Comparison of ENCODE assay signal across 22 mouse cellular contexts in genomic region chr3:63904157-63904556, GRCm38 (mm10). TPM values are rescaled to one million over a fixed set of nuclear protein-coding genes. Genes with fewer than 3 reads are reported as not detected.
DNase-seq lines count a peak whose midpoint lies in the region; ATAC-seq and TF ChIP-seq lines count a peak whose summit lies in the region.
"Had no signal": no experiment of that assay in that cellular context is flagged by ENCODE, and none has a peak within 500 bp of the region (broad histone marks: within the 10 kb centered on the region; RNA-seq: fewer than 3 reads in every experiment).

No protein-coding gene starts in this region.

- no peak for TF ChIP-seq CTCF in kidney, adult 2 months (conservative IDR thresholded peaks at IDR 0.05; ENCODE audit: insufficient read depth, insufficient read length, low read depth, low read length)
- TF ChIP-seq CTCF in Patski (IDR thresholded peaks at IDR 0.05), result no peak

- CTCF ChIA-PET in Patski (lab: Charles Lee), result interaction anchor here (0.7 to 2.0 kb wide), 3 partner anchors 14 to 29 kb away, joined by 3 to 8 read pairs (median 3); no protein-coding TSS in a partner anchor

- no peak overlapping the region for H3K4me3 ChIP-seq in forebrain, embryonic 10.5 days
- no peak overlapping the region for H3K4me3 ChIP-seq in forebrain, embryonic 13.5 days
- H3K4me3 ChIP-seq in kidney, adult 2 months (ENCODE audit: insufficient read depth, low read depth, low read length), result no peak overlapping the region
- H3K4me3 ChIP-seq in kidney, embryonic 16.5 days (ENCODE audit: low read length), result no peak overlapping the region
- H3K4me3 ChIP-seq: embryonic facial prominence, embryonic 12.5 days; forebrain, embryonic 12.5 days; gastrocnemius, adult 2 months; heart, embryonic 12.5 days; hindbrain, embryonic 10.5 days had no signal

- no peaks in the 10 kb centered on the region for H3K9me3 ChIP-seq in forebrain, embryonic 10.5 days
- H3K9me3 ChIP-seq in forebrain, embryonic 13.5 days (replicated peaks), result no peaks in the 10 kb centered on the region
- no peaks in the 10 kb centered on the region for H3K9me3 ChIP-seq in kidney, embryonic 16.5 days (ENCODE audit: low read length)
- H3K9me3 ChIP-seq: embryonic facial prominence, embryonic 12.5 days; forebrain, embryonic 12.5 days; G1E; heart, embryonic 12.5 days; hindbrain, embryonic 10.5 days had no signal

- no peak for DNase-seq in forebrain, embryonic 10.5 days (ENCODE audit: extremely low spot score, low spot score)
- peak; percentile 60 for DNase-seq in kidney, adult 2 months
- DNase-seq in kidney, postnatal 25 days, result no peak
- DNase-seq in Patski (ENCODE audit: low read depth, low spot score), result no peak
- no peak for DNase-seq in adrenal gland, adult (ENCODE audit: inconsistent age in 2 of 2, low spot score in 1 of 2)
- no peak for DNase-seq in right cerebral cortex, postnatal 36 days (ENCODE audit: low spot score in 2 of 2)
- DNase-seq: adrenal gland, postnatal 14 days; B cell, adult 2 months; cerebellum, adult 11-12 months; cerebellum, adult 9-10 months; cerebellum, postnatal 25 days; forebrain, postnatal 0 days; gastrocnemius, adult 2 months; gastrocnemius, postnatal 25 days had no signal

- no peak for ATAC-seq in forebrain, embryonic 13.5 days
- peak; percentile 55 for ATAC-seq in Patski
- ATAC-seq in kidney, embryonic 16.5 days (ENCODE audit: low FRiP score, low TSS enrichment), result no peak
- ATAC-seq: CD4-positive, CD25-positive, alpha-beta regulatory T cell, adult 4 months; forebrain, postnatal 0 days had no signal

- H3K27me3 ChIP-seq in forebrain, embryonic 10.5 days (ENCODE audit: poor library complexity, severe bottlenecking), result no peaks in the 10 kb centered on the region
- H3K27me3 ChIP-seq in forebrain, embryonic 13.5 days, result no peaks in the 10 kb centered on the region
- no peaks in the 10 kb centered on the region for H3K27me3 ChIP-seq in kidney, adult 2 months (replicated peaks; ENCODE audit: control insufficient read depth, insufficient read depth, low read length)
- H3K27me3 ChIP-seq in Patski, result no peaks in the 10 kb centered on the region
- no peaks in the 10 kb centered on the region for H3K27me3 ChIP-seq in kidney, embryonic 16.5 days (ENCODE audit: insufficient read depth, low read length)
- H3K27me3 ChIP-seq: forebrain, embryonic 12.5 days; heart, embryonic 12.5 days had no signal

- TF ChIP-seq POLR2A in kidney, adult 2 months (IDR thresholded peaks at IDR 0.05; ENCODE audit: low read depth, low read length), result no peak

- POLR2A ChIA-PET in Patski (lab: Charles Lee), result interaction anchor here (1.3 kb wide), 1 partner anchor 12 kb away, joined by 3 read pairs; no protein-coding TSS in a partner anchor

- in situ Hi-C loops in Patski (cut with MboI; ENCODE audit: low pct_unique_long_range_greater_than_20kb), result no loop called here

- 61% methylated on average over 2 of the region's 2 CpGs for WGBS in forebrain, embryonic 10.5 days
- WGBS in forebrain, embryonic 13.5 days, result 66% methylated on average over 2 of the region's 2 CpGs
- WGBS in kidney, adult 2 months, result 41% methylated on average over 2 of the region's 2 CpGs
- WGBS in kidney, embryonic 16.5 days, result 76% methylated on average over 2 of the region's 2 CpGs

- no peaks in the 10 kb centered on the region for H3K36me3 ChIP-seq in forebrain, embryonic 10.5 days (replicated peaks)
- no peaks in the 10 kb centered on the region for H3K36me3 ChIP-seq in forebrain, embryonic 13.5 days (ENCODE audit: poor library complexity, severe bottlenecking)
- no peaks in the 10 kb centered on the region for H3K36me3 ChIP-seq in kidney, adult 2 months (ENCODE audit: control insufficient read depth, insufficient read depth, low read length)
- no peaks in the 10 kb centered on the region for H3K36me3 ChIP-seq in kidney, embryonic 16.5 days (ENCODE audit: insufficient read depth, low read length)
- H3K36me3 ChIP-seq: embryonic facial prominence, embryonic 12.5 days; forebrain, embryonic 12.5 days; G1E; heart, embryonic 12.5 days; hindbrain, embryonic 10.5 days had no signal

- H3K9ac ChIP-seq in forebrain, embryonic 13.5 days, result no peak overlapping the region
- no peak overlapping the region for H3K9ac ChIP-seq in kidney, embryonic 16.5 days (replicated peaks; ENCODE audit: low read length)
- H3K9ac ChIP-seq: embryonic facial prominence, embryonic 12.5 days; forebrain, embryonic 12.5 days; forebrain, postnatal 0 days; heart, embryonic 12.5 days had no signal

- H3K4me1 ChIP-seq in forebrain, embryonic 10.5 days, result peaks cover 47% of the 10 kb centered on the region
- peaks cover 27% of the 10 kb centered on the region for H3K4me1 ChIP-seq in forebrain, embryonic 13.5 days
- peaks cover 10% of the 10 kb centered on the region for H3K4me1 ChIP-seq in kidney, adult 2 months (ENCODE audit: control insufficient read depth, insufficient read depth, low read length)
- H3K4me1 ChIP-seq in kidney, embryonic 16.5 days (ENCODE audit: insufficient read depth, low read length), result peaks cover 12% of the 10 kb centered on the region

- peak overlapping the region; percentile 61 for H3K27ac ChIP-seq in forebrain, embryonic 10.5 days
- H3K27ac ChIP-seq in forebrain, embryonic 13.5 days, result no peak overlapping the region
- H3K27ac ChIP-seq in kidney, adult 2 months (ENCODE audit: insufficient read depth, low read depth, low read length), result peak overlapping the region; percentile 87
- H3K27ac ChIP-seq in kidney, embryonic 16.5 days (ENCODE audit: low read length), result peak overlapping the region; percentile 67
- H3K27ac ChIP-seq: embryonic facial prominence, embryonic 12.5 days; forebrain, embryonic 12.5 days; gastrocnemius, adult 2 months; hindbrain, embryonic 10.5 days had no signal

- H3K4me2 ChIP-seq in forebrain, embryonic 13.5 days, result no peak overlapping the region
- no peak overlapping the region for H3K4me2 ChIP-seq in kidney, embryonic 16.5 days (replicated peaks; ENCODE audit: low read depth, low read length)
- H3K4me2 ChIP-seq: embryonic facial prominence, embryonic 12.5 days; forebrain, embryonic 12.5 days; heart, embryonic 12.5 days had no signal

RNA-seq across cellular contexts. Expression of gene Plch1, which starts 4.9 kb away (rescaled TPM):
- 28.7 and 32.8 TPM in 2 replicates for polyA plus RNA-seq in forebrain, embryonic 10.5 days (2016; fragmentation: Nextera tagmentation; extraction: Ambion mirVana)
- 9.8 and 13.1 TPM in 2 replicates for polyA plus RNA-seq in forebrain, embryonic 13.5 days (2015; fragmentation: Nextera tagmentation; extraction: Ambion mirVana)
- 0.84 and 1.2 TPM in 2 replicates for polyA plus RNA-seq in kidney, adult 2 months (2012; rRNA removed)
- polyA plus RNA-seq in Patski (2021), result 18.4 TPM
- polyA plus RNA-seq in kidney, embryonic 16.5 days (2015; fragmentation: Nextera tagmentation; extraction: Ambion mirVana), result 11.4 and 12.1 TPM in 2 replicates
- polyA plus RNA-seq: CD4-positive, CD25-positive, alpha-beta regulatory T cell, adult 4 months; G1E had no signal

RNA-seq across cellular contexts. Expression of gene E130311K13Rik, which starts 25.1 kb away (rescaled TPM):
- polyA plus RNA-seq in forebrain, embryonic 10.5 days (2016; fragmentation: Nextera tagmentation; extraction: Ambion mirVana), result 2.7 and 3.0 TPM in 2 replicates
- polyA plus RNA-seq in forebrain, embryonic 13.5 days (2015; fragmentation: Nextera tagmentation; extraction: Ambion mirVana), result 4.3 and 5.0 TPM in 2 replicates
- 4.5 and 6.1 TPM in 2 replicates for polyA plus RNA-seq in kidney, adult 2 months (2012; rRNA removed)
- 25.0 TPM for polyA plus RNA-seq in Patski (2021)
- polyA plus RNA-seq in kidney, embryonic 16.5 days (2015; fragmentation: Nextera tagmentation; extraction: Ambion mirVana), result 5.5 and 6.1 TPM in 2 replicates
